Mouse (Mus musculus): ENCODE data around the gene Serinc5. TPM values are rescaled to one million over a fixed set of nuclear protein-coding genes. Genes with fewer than 3 reads are reported as not detected.

The Serinc5 gene
- total RNA-seq, 2 experiments from 2014 or later: 15.4 to 18.5 TPM

- no peak for DNase-seq
- intact Hi-C loops (cut with DNase I): no loop called here
Observed at GRCm38 (mm10) chr13:92735693-92736092, 124.8 kb downstream of the Serinc5 start.

DNA sequence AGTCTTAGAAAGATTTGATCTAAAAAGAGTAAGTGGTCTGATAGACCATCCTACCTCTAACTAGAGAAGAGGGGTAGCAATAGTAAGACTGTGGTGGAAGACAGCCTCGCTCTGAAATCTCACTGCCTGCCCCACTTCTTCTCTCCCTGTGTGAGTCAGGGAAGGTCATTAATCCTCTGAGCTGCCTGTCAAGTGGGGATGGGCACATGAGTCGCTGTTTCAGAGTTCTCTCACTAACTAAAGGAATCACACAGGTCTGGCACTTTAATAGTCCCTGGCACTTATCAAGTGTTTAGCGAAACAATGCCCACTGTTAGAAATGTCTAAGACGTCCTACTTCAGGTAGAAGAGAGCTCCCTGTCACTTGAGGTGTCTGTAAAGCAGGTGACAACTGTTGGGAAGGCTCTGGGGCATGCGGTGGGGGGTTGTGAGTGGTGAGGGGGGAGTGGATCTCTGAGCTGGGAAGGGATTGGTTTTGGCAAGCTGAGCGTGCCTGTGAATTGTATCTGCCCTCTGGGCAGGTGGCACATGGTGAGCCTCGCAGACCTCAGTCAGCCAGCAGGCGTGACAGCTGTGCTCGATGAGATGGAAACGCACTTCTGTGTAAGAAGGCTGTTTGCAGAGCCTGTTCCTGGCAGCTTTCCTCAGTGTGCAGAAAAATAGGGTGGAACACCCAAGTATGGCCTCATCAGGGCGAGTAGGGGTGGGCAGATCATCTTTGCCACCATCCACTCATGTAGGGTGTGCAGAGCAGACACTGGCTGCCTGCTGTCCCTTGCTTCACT lies 125.8 kb downstream of the Serinc5 start:
- DNase-seq: no peak
- intact Hi-C loops (cut with DNase I): no loop called here

- DNase-seq: no peak
- intact Hi-C loops (cut with DNase I): no loop called here
Observed at GRCm38 (mm10) chr13:92738821-92739220, 127.9 kb downstream of the Serinc5 start.

- no peak for DNase-seq
- intact Hi-C loops (cut with DNase I): loop anchor here (5.0 kb wide), 1 partner anchor 383 kb away; the partner anchor contains the start of gene Msh3
Observed at GRCm38 (mm10) chr13:92739858-92740257, 129.0 kb downstream of the Serinc5 start.

DNA sequence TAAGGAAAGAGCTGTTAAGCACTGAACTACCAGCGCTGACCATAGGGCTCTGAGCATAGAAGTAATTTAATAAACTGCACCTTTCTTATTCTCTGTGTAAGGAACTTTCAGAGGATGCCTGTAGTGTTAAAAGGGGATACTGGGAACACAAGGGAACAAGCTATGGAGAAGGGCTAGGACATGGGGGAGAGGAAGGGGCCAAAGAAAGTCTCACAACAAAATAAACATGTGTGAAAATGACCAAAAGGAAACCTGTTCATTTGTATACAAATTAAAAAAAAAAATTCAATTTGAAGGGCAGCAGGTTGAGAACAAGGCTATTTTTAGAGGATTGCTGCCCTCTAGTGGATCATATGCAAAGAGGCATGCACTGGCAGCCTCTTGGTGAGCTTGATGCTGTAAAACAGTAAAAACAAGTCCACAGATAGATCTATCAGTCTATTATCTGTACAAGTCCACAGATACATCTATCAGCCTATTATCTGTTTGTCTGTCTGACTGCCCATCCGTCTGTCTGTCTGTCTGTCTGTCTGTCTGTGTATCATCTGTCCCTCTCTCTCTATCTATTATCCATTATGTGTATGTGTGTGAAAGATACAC lies 129.9 kb downstream of the Serinc5 start:
- intact Hi-C loops (cut with DNase I): loop anchor here (1.0 to 5.0 kb wide), 2 partner anchors 160 to 383 kb away; partner anchors contain the start of gene Msh3
- DNase-seq: no peak

DNA sequence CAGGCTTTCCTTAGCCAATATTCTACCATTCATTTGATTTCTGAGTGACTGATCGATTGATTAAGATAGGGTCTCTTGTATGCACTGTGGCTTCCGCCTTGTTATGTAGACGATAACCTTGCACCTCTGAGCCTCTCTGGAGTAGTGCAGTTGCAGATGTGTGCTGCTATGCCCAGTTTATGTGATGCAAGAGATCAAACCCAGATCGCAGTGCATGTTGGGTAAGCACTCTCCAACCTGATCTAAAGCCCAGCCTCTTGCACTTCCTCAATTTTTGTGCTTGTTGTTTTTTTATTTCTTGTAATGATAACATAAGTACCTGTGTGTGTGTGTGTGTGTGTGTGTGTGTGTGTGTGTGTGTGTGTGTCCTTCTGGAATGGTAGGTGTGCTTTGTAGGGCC lies 132.0 kb downstream of the Serinc5 start:
- no peak for DNase-seq
- intact Hi-C loops (cut with DNase I): loop anchor here (5.0 kb wide), 1 partner anchor 386 kb away; the partner anchor contains the start of gene Msh3

DNA sequence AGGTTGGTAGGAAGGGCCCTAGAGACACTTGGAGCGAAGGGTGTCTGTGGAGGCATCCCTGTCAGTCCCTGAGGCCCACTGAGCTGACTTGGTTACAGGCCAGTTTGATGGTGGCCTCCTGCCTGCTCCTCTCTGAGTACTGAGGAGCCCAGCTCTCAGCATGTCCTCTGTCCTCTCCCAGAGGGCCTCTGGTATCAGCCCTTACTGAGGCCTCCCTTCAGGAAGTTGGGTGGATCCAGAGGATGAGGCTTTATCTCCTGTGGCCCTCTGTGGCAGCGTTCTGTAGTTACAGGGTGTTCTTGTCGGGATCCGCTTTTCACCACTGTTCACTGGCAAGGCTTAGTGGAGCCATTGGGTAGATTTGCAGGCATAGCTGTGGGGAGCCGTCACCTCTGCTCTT lies 132.4 kb downstream of the Serinc5 start:
- intact Hi-C loops (cut with DNase I): loop anchor here (5.0 kb wide), 1 partner anchor 386 kb away; the partner anchor contains the start of gene Msh3
- no peak for DNase-seq

DNA sequence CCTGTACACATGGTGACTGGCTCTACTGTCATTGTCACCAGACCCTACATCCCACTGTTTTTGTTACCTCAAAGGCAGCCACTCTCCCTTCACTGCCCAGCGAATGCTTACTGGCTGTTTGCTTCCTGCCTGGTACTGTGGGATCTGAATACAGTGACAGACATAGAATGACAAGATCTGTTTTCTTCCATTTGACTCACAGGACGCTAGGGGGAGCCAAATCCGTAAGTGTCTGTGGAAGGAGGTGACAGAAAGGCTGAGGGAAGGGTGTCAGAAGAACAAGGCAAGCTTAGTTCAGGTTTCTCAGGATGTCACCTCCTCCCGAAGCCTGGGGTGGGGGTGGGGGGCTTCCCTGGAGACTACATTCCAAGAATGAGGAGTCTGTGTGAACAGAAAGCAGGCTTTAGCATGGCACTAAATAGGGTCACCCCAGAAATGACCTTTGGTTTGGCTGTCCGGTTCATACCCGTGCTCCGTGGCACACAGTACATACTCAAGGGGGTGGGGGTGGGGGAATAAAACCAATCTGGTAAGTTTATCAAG lies 140.2 kb downstream of the Serinc5 start:
- peak; percentile 59 to 65 for DNase-seq
- intact Hi-C loops (cut with DNase I): loop anchor here (1.0 to 10.0 kb wide), 8 partner anchors 91 to 966 kb away; partner anchors contain the start of genes Cmya5 and Mtx3

GRCm38 (mm10) chr13:92751726-92752565 lies 141.1 kb downstream of the Serinc5 start:
- intact Hi-C loops (cut with DNase I): loop anchor here (1.0 to 10.0 kb wide), 8 partner anchors 90 to 965 kb away; partner anchors contain the start of genes Cmya5 and Mtx3
- peak; percentile 80 to 81 for DNase-seq

DNA sequence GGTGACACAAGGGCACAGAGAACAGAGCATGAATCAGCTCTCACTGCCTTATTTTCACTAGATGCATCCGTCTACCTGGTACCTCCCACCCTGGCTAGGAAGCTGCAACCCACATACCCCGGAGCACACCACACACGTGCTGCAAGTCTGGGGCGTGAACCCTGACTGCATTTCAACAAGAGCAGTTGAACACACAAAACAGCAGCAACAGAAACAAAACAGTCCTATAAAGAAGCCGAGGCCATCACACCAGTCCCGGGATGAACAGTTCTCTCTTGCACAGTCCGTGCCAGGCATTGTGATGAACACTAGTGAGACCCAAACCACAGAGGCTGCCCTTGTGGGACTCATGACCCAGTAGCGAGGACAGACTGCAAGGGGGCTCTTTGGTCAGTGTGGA lies 142.8 kb downstream of the Serinc5 start:
- no peak for DNase-seq
- intact Hi-C loops (cut with DNase I): loop anchor here (5.0 to 10.0 kb wide), 6 partner anchors 89 to 964 kb away; partner anchors contain the start of genes Cmya5 and Mtx3

DNA sequence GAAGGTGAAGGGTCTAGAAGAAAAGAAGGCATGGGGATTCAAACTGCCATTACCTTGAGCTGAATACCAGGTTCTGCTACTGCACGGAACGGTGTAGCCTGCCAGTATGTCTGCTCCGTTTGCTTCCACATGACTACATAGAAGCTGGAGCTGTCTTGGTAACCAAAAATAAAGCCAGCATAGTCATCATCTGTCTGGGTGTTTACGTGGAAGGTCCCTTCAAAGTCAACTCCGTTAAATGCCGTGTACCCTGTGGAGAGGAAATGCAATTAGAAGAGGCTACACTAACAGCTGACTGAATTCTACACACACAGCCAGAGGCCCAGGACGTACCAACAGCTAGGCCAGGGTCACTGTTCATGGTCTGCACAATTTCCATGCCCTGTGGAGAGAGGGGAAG lies 144.1 kb downstream of the Serinc5 start:
- DNase-seq: no peak
- intact Hi-C loops (cut with DNase I): loop anchor here (10.0 kb wide), 1 partner anchor 860 kb away; no protein-coding TSS in a partner anchor

DNA sequence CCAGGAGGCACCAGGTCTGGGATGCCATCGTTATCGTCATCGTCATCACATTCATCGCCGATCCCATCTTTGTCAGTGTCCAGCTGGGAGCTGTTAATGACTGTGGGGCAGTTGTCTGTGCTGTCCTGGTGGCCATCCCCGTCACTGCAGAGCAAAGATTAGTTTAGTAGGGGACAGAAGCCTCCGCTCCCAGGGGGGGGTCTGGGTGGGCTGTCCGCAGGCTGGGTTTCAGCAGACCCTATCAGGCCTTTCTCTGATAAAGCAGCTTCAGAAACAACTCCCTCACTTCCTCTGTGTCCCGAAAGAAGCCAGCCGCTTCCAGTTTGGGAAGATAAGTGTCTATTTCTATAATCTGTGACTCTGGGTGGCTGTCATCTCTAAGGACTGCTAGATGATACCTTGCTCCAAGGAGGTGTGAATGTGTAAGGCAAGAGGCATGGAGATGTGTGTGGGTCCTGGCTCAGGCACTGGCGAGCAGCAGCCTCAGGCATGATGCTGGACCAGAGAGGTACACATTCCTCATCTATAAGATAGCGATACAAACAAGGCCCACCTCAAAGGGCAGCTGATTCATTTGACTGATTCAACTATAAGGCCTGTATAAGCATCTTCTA lies 147.2 kb downstream of the Serinc5 start:
- DNase-seq: no peak
- intact Hi-C loops (cut with DNase I): loop anchor here (10.0 kb wide), 1 partner anchor 857 kb away; no protein-coding TSS in a partner anchor

DNA sequence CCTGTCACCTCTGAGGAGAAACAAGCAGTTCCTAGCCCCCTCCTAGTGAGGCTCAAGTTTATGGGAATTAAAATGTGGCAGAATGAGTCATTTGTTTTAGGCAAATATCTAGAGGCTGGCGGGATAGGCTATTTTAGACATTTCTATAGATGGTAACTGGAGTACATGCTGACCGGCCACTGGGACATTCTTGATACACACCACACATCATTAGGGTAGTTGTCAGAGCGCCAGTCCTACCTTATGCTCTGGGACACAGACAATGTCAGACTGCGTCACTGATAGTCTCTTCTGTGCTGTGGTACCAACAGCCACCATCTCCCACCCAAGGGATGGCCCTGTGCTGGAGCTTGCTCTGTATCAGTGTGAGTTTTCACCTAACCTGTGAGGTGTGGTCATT lies 148.2 kb downstream of the Serinc5 start:
- intact Hi-C loops (cut with DNase I): loop anchor here (10.0 kb wide), 1 partner anchor 856 kb away; no protein-coding TSS in a partner anchor

GRCm38 (mm10) chr13:92760519-92760918 lies 149.6 kb downstream of the Serinc5 start:
- no peak for DNase-seq
- intact Hi-C loops (cut with DNase I): no loop called here

More for the DNA sequence above, 148.2 kb downstream of the Serinc5 start:
- no peak for DNase-seq

Other genes with a start within 250 kb of the Serinc5 start
- under 1 TPM in 1 of 2 experiments, not detected in 1; 0.08 TPM for gene Ankrd34b, start 185.2 kb upstream of the Serinc5 start, total RNA-seq (2021)
- 1 to 10 TPM; 1.8 to 2.5 TPM for gene Fam151b, start 127.1 kb upstream of the Serinc5 start, total RNA-seq (2021)
- gene Zfyve16, start 80.2 kb upstream of the Serinc5 start, total RNA-seq (2021): 10 to 100 TPM; 11.4 to 12.4 TPM
- gene Spz1, start 34.9 kb upstream of the Serinc5 start, total RNA-seq (2021): not detected
- 1 to 10 TPM; 3.4 to 3.6 TPM for gene Thbs4, start 183.7 kb downstream of the Serinc5 start, total RNA-seq (2021)
- 1 to 10 TPM; 4.4 to 5.9 TPM for gene Mtx3, start 233.7 kb downstream of the Serinc5 start, total RNA-seq (2021)